Mouse (Mus musculus) G1E (cell line): Measurements from ENCODE around the gene Fam168b.

Experiments
- CTCF ChIP-seq: IDR thresholded peaks from 2 replicates; pipeline ENCODE4 v1.5.1; 2012; ENCODE audit warnings: low read depth, low read length, inconsistent platforms, mixed read lengths
- GATA1 ChIP-seq: IDR thresholded peaks from 2 replicates; pipeline ENCODE4 v1.6.1; 2012; ENCODE audit warnings: borderline replicate concordance, low read length, inconsistent platforms, mixed read lengths
- POLR2AphosphoS5 ChIP-seq: IDR thresholded peaks from 2 replicates; pipeline ENCODE4 v1.6.1; 2012; ENCODE audit warnings: low read depth, low read length, inconsistent platforms; ENCODE audit not compliant: insufficient replicate concordance
- TAL1 ChIP-seq: conservative IDR thresholded peaks from 2 replicates; pipeline ENCODE4 v1.6.1; 2012; ENCODE audit warnings: low read depth, low read length, inconsistent platforms, mixed read lengths

DNA sequence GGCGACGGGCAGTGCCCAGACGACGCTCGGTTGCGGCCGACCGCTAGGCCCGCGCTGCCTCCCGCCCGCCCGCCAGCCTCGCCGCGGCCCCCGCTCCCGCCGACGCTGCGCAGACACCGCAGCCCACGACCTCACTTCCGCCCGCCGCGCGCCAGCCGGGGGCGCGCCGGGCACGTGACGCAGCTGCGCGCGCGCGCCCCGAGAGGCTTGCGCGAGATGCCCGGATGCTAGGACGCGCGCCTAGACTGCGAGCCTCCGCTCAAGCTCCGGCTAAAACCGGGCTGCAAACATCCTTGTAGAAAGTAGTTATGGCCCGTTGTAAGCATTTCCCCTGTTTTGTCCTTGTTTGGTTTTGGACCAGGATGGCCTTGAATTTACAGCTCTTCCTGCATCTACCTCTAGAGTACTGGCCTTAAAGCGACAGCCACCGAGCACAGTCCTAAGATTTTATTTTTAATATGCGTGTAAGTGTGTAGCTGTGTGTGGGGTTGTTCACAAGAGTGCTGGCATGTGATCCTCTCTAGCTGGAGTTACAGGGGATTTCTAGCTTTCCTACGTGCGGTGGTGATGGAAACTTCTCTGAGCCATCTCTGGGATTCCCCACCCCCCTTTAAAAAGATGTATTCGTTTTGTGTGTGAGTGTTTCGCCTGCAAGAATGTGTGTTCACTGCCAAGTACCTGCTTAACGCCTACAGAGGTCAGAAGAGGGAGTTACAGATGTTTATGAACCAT is at the start of gene Fam168b:
- TF ChIP-seq CTCF (no peak), GATA1 (no peak), TAL1 (no peak), POLR2AphosphoS5 (no peak)
